Mouse (Mus musculus) activated CD4-positive, CD25-positive, alpha-beta regulatory T cell, adult 4 months (primary cell): ENCODE results near the gene Inhbc. TPM values are rescaled to one million over a fixed set of nuclear protein-coding genes. Genes with fewer than 3 reads are reported as not detected.
A peak's percentile ranks its signal among the peaks of the same experiment; 100 is the strongest.
"Not testable (repeated sequence)": the region's sequence is repeated elsewhere in the genome, so short reads cannot be mapped to it uniquely, and the experiment has no call there.

ENCODE experiments used
- ATAC-seq: one replicate; pipeline ENCODE4 v1.8.0; 2017
- polyA plus RNA-seq, 2 experiments: library from polyadenylated mRNA; unstranded; fragments of 100-300 nt; shearing (Covaris generic); gene quantifications; one replicate each; pipeline ENCODE4 v1.2.1; 2017

Inhbc gene
- polyA plus RNA-seq, 2 experiments from 2014 or later: not detected

DNA sequence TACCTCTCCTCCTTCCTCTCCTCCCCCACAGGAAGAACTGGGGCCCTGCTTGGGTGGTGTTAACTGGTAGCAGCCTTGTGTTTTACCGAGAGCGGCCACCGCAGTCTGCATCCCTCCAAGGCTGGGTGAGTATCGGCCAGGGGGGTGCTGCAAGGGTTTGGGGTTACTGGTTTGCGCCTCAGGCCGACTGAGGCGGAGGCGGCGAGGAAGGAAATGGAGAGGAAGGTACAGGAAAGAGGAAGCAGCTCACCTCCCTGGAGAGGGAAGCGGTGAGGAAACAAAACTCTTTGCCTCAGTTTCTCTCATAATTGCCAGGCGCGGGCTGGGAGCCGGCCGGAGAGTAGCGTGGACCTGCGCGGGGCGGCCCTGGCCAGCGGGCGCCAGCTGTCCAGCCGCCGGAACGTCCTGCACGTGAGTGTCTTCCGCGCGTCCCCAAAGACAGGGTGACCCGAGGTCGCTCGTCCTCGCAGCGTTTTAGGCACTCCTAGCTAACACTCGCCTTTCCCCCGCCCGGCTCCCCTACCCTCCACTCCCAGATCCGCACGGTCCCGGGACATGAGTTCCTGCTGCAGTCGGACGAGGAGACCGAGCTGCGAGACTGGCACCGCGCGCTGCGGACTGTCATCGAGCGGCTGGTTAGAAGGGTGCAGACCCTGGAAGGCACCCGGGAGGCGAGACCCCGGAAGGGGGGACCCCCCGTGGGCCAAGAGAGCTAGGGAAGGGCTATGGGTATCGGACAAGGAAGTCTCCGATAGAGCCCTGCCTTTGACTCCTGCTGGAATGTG lies 44.0 kb downstream of the Inhbc start:
- peak; percentile 17 for ATAC-seq

DNA sequence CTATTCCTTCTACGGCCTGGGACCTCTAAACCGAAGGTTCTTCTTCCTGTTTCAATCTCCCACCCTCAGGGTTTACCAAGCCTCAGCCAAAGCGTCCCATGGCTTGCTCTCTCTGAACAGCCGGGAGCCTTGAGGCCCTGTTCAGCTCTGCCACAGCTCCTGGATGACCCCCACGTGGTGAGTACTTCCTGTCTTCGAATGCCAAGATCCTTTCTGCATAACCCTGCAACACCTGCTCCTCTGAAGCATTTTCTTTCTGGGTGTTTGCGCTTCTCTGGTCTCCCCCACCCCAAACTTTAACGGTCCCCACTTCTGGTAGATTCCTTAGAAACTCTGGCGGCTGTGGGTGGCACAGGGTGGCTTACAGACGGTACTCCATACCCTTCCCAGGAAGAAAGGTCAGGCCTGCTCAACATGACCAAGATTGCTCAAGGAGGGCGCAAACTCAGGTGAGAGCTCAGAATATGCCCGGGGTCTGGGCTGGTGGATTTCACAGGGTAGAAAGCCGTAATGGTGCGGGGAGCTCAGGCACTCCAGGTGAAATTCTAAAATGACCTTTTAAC lies 44.7 kb downstream of the Inhbc start:
- no peak for ATAC-seq

GRCm38 (mm10) chr10:127324495-127324894 lies 45.7 kb downstream of the Inhbc start:
- ATAC-seq: peak; percentile 67

DNA sequence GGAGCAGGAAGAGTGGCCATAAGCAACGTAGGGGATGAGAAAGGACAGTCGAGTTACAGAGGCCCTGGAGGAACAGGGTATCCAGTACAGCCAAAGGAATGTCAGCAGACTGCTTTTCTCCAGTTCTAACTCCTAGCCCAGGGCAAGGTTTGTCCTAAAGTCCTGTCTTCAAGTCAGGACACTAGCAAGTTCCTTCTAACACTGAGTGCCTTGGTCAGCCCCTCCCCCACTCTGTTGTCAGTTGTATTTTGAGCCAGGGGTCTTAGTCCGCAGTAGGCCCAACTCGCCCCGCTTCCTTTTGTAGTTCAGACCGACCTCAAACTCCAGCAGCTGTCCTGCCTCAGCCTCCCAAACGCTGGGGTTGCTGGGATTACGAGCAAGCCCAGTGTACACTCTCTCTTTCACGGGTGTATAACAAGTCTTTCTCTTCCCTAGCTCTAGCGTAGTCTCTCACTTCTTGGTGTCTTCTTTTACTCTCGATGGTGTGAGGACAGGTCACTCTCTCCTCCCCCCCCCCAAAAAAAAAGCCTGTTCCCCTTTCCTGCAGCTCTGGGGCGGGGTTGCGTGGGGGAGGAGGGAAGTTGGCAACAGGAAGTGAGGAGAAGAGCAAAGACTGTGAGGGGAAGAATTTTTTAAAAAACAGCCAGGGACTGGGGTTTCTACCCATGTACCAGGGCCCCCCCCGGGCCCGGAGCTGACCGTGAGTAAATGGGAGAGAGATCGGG lies 46.9 kb downstream of the Inhbc start:
- no peak for ATAC-seq

GRCm38 (mm10) chr10:127322669-127323068 lies 47.6 kb downstream of the Inhbc start:
- no peak for ATAC-seq

- no peak for ATAC-seq
Measured at GRCm38 (mm10) chr10:127322178-127322577, 48.1 kb downstream of the Inhbc start.

DNA sequence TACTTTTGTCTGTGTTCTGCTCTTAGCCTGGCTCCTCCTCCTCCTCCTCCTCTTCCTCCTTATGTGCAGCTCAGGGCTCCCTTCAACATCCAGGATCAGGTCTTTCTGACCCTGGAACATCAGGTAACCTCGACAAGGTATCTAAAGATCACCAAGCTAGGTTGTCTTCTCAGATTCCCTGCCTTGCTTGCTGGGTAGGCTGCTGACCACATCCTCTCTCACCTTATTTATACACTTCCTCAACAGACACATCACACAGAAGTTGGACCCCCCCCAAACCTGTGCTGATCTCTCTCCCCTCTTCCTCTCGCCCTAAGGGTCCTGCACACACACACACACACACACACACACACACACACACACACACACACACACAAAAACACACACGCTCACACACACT lies 48.6 kb downstream of the Inhbc start, which contains the start of gene Arhgap9:
TSS of gene Arhgap9 (plus strand) at position 344 of the 400 bp plus-strand sequence.
- ATAC-seq: peak; percentile 70

GRCm38 (mm10) chr10:127319969-127320368 lies 50.3 kb downstream of the Inhbc start:
- ATAC-seq: no peak

DNA sequence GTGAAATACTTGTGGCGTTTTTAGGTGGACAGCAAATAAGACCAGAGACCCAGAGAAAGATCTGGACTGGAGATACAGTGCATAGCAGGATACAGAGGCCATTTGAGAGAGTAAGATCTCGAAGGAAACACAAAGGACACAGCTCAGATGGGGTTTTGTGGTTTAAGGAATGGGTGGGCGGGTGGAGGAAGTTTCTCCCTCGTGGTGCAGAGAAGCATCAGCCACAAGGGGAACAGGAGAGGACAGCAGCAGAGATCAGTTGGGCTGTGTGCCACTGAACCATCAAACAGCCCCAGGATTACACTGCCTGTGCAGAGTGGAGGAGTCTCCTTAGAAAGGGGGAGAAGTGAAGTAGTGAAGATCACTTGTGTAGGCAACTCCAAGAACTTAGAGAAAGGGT lies 52.2 kb downstream of the Inhbc start:
- no peak for ATAC-seq

DNA sequence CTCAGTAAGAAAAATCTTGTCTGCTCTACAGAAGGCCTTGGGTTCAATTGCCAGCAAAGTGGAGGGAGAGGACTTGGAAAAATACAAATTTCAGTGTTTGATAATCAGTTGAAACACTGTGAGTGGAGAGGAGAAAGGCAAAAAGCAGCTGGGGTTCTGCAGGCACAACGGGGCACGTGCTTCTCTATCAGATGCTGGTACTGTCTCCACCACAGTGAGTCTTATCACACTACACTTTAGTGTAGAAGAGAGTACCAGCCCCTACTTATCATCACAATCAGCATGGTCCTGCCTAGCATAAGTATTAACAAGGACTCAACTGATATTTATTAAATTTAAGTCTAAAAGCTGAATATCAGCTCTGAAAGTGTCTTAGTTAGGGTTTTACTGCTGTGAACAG lies 53.0 kb downstream of the Inhbc start:
- no peak for ATAC-seq

GRCm38 (mm10) chr10:127314950-127315349 lies 55.3 kb downstream of the Inhbc start:
- ATAC-seq: not testable (repeated sequence)

DNA sequence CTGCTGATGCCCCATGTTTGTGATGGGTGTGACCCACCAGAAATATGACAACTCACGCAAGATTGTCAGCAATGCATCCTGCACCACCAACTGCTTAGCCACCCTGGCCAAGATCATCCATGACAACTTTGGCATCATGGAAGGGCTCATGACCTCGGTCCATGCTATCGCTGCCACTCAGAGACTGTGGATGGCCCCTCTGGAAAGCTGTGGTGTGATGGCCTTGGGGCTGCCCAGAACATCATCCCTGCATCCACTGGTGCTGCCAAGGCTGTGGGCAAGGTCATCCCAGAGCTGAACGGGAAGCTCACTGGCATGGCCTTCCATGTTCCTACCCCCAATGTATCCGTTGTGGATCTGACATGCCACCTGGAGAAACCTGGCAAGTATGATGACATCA lies 56.7 kb downstream of the Inhbc start:
- not testable (repeated sequence) for ATAC-seq

GRCm38 (mm10) chr10:127312858-127313257 lies 57.4 kb downstream of the Inhbc start:
- no peak for ATAC-seq

GRCm38 (mm10) chr10:127312356-127312676 lies 57.9 kb downstream of the Inhbc start:
- peak; percentile 45 for ATAC-seq

DNA sequence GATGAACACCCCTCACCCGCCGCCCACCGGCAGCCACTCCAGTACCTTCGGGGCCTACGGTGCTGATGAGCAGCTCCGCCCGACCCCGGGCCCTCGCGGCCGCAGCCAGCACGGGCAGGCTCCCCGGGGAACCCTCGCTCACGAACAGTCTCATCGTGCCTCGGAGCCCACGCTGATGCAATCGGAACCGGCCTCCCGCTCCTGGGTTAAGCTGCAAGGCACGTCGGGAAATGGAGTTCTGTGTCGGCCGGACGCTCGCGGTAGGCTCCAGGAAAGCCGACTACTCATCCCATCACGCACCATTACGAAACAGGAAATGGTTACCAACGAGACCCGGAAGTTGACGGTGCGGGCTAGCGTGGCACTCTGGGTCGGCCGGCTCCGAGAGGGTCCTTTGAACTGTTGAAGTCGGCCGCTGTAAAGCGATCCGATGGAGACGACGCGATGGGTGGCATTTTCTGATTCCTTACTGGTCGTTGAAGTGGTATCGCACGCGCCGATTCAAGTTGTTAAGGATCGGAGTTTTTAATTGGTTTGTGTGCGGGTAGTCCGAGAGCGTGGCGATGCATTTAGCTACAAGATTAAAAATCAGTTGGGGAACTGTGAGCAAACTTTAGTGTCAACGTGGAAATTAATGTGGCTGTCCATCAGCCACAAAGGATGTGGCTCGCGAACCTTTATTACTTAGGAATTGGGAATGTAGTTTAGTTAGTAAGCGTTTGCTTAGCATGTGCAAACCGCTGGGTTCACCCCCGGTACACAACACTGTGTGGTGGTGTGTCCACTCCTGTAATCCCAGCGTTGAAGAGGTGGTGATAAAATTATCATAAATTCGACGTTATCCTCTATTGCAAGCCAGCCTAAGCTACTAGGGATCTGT lies 58.5 kb downstream of the Inhbc start, which contains the start of gene Mars:
TSS of gene Mars (minus strand) at position 311 of the 880 bp plus-strand sequence.
- peak; percentile 92 for ATAC-seq

GRCm38 (mm10) chr10:127310523-127311475 lies 59.4 kb downstream of the Inhbc start:
- ATAC-seq: peak; percentile 21

GRCm38 (mm10) chr10:127309167-127309566 lies 61.1 kb downstream of the Inhbc start:
- not testable (repeated sequence) for ATAC-seq
